Mouse (Mus musculus) liver, embryonic 13.5 days (tissue): ENCODE results near the gene Muc20. TPM values are rescaled to one million over a fixed set of nuclear protein-coding genes. Genes with fewer than 3 reads are reported as not detected.
A peak's percentile ranks its signal among the peaks of the same experiment; 100 is the strongest.

ENCODE experiments used
- ATAC-seq: fragments of 200-750 bp; cut with Nextera tagmentation; 2 replicates; pipeline ENCODE4 v1.8.0; 2017; ENCODE audit warnings: low read depth, mild to moderate bottlenecking, moderate number of reproducible peaks, moderate library complexity
- DNase-seq: peaks from one replicate; pipeline ENCODE4 v3.0.0; 2022
- H3K27ac ChIP-seq: fragments of 300-500 bp; sonication (generic); 2 replicates; pipeline ENCODE4 v1.5.1; 2015; ENCODE audit warnings: moderate library complexity, mild to moderate bottlenecking, inconsistent platforms
- H3K27me3 ChIP-seq: fragments of 300-500 bp; sonication (generic); 2 replicates; pipeline ENCODE4 v1.6.1; 2015; ENCODE audit warnings: mild to moderate bottlenecking, inconsistent platforms
- H3K36me3 ChIP-seq: fragments of 300-500 bp; sonication (generic); 2 replicates; pipeline ENCODE4 v1.6.1; 2015; ENCODE audit warnings: mild to moderate bottlenecking, inconsistent platforms
- H3K4me1 ChIP-seq: fragments of 300-500 bp; sonication (generic); replicated peaks from 2 replicates; pipeline ENCODE4 v1.6.1; 2015; ENCODE audit warnings: inconsistent platforms
- H3K4me2 ChIP-seq: fragments of 300-500 bp; sonication (generic); 2 replicates; pipeline ENCODE4 v1.6.1; 2015; ENCODE audit warnings: inconsistent platforms, mild to moderate bottlenecking, moderate library complexity
- H3K4me3 ChIP-seq: fragments of 300-500 bp; sonication (generic); replicated peaks from 2 replicates; pipeline ENCODE4 v1.5.1; 2015; ENCODE audit warnings: mild to moderate bottlenecking, inconsistent platforms
- H3K9ac ChIP-seq: fragments of 300-500 bp; sonication (generic); 2 replicates; pipeline ENCODE4 v1.6.1; 2015; ENCODE audit warnings: mild to moderate bottlenecking, inconsistent platforms
- H3K9me3 ChIP-seq: fragments of 300-500 bp; sonication (generic); replicated peaks from 2 replicates; pipeline ENCODE4 v1.6.1; 2016; ENCODE audit warnings: inconsistent platforms
- WGBS: fragments of 180-500 bp; shearing (Covaris S2); methylation state at CpG from one replicate; pipeline ENCODE4 v1.1.7; 2015; ENCODE audit not compliant: insufficient replicate concordance; 5-methylcytosine and 5-hydroxymethylcytosine counted together
- polyA plus RNA-seq: library from polyadenylated mRNA; unstranded; fragments of >200 nt; fragmentation: Nextera tagmentation; extraction: Ambion mirVana; gene quantifications from 2 replicates; pipeline ENCODE4 v1.2.1, GENCODE M21; 2015

The Muc20 gene
- polyA plus RNA-seq, 1 experiment from 2014 or later = 0.05 TPM

DNA sequence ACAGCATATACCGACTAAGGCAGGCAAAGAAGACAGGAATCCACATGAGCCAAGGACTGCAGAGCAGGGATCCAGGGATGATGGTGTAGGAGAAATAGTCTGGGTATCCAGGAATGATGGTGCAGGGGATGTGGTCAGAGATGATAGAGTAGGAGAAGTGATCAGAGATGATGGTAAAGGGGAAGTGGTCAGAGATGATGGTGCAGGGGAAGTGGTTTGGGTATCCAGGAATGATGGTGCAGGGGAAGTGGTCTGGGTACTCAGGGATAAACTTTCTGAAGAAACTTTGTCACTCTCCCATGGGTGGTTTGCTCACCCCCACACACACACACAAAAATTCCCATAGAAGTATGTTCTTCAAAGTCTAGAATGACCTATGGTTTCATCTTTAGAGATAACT is 2.1 kb downstream of the Muc20 start:
- no peak overlapping the region for H3K4me3 ChIP-seq
- DNase-seq = no peak
- peaks cover 27% of the 10 kb centered on the region; the same call in 1 of the 2 replicates for H3K27me3 ChIP-seq
- no peaks in the 10 kb centered on the region for H3K4me1 ChIP-seq
- H3K9ac ChIP-seq = no peak overlapping the region
- no peak overlapping the region for H3K27ac ChIP-seq
- H3K9me3 ChIP-seq = no peaks in the 10 kb centered on the region
- H3K36me3 ChIP-seq = no peaks in the 10 kb centered on the region
- no peak for ATAC-seq
- H3K4me2 ChIP-seq = no peak overlapping the region
- 38% methylated on average over 1 of the region's 1 CpGs for WGBS

DNA sequence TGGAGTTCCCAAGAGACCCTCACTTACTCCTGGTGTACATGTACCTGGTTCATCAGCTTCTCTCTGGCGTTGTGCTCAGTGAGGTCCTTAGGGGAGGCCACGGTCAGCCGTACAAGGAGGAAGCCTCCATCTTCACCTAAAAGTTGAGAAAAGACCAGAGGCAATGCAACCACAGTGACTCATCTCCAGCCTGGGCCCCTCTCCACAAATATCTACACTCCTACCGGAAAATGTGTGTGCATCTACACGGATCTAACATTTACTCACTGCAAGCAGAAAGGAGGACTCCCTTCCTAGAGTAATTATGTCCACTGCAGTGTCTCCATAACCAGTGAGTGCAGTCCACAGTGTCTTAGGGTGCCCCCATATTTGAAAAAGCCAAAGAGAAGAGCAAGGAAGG is 7.2 kb downstream of the Muc20 start:
- Histone ChIP-seq H3K9me3 (no peaks in the 10 kb centered on the region; the same call in 1 of the 2 replicates), H3K4me2 (no peak overlapping the region), H3K27me3 (peaks cover 23% of the 10 kb centered on the region; the same call in 1 of the 2 replicates), H3K9ac (no peak overlapping the region), H3K4me3 (no peak overlapping the region), H3K27ac (no peak overlapping the region), H3K36me3 (no peaks in the 10 kb centered on the region), H3K4me1 (no peaks in the 10 kb centered on the region)
- WGBS = 59% methylated on average over 5 of the region's 5 CpGs
- no peak for ATAC-seq
- no peak for DNase-seq

DNA sequence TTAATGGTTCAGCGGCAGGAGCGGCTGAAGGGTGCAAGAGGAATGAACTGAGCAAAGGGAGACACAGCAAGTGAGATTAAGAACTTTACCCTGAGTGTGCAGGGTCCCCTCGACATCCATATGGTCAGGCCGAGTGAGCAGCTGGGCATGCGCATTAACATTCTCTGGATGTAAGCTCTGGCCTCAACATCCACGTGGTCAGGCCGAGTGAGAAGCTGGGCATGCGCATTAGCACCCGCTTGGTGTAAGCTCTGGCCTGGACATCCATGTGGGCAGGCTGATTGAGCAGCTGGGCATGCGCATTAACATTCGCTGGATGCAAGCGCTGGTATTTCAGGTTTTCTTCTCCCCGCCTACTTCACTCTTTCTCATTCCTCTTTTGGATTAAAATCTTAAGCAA is 12.4 kb downstream of the Muc20 start:
- no peak overlapping the region for H3K27ac ChIP-seq
- H3K4me1 ChIP-seq = no peaks in the 10 kb centered on the region
- no peaks in the 10 kb centered on the region; the same call in 1 of the 2 replicates for H3K9me3 ChIP-seq
- no peak overlapping the region for H3K4me3 ChIP-seq
- no peak for DNase-seq
- no peak for ATAC-seq
- WGBS = 77% methylated on average over 13 of the region's 13 CpGs
- no peaks in the 10 kb centered on the region for H3K36me3 ChIP-seq
- H3K9ac ChIP-seq = no peak overlapping the region
- H3K27me3 ChIP-seq = 0 out of 2 replicates have a peak, but pooled peaks cover 3% of the 10 kb centered on the region
- no peak overlapping the region for H3K4me2 ChIP-seq

DNA sequence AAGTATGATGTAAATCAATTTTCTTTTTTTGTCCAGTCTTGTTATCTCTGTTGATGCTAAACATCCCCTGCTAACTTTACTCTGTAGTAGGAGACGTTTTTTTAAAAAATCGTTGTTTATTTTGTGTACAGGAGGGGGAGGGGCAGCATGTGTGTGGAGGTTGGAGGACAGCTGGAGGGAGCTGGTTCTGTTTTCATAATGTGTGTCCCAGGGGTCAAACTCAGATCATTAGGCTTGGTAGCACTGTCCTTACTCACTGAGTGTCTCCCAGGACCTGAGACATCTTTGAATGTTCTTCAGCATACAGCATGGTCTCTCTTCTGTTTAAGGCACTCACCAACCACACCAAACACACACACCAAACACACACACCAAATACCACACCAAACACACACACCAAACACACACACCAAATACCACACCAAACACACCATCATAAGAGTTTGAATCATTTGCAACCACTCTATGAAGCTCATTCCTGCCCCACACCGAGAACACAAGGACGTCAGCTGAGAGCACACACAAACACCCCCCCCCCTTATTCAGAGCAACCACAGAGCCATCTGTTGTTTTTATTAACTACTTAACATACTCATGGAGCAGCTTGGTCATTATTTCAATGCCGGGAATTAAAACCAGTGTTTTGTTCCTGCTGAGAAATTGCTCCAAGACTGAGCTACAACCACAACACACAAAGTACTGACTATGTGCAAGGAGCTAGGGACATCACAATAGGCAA is 13.7 kb downstream of the Muc20 start:
- ATAC-seq = no peak
- WGBS = 40% methylated on average over 5 of the region's 5 CpGs
- no peak overlapping the region for H3K4me2 ChIP-seq
- H3K27ac ChIP-seq = no peak overlapping the region
- no peak overlapping the region for H3K9ac ChIP-seq
- no peaks in the 10 kb centered on the region; the same call in 1 of the 2 replicates for H3K9me3 ChIP-seq
- H3K27me3 ChIP-seq = peaks cover 3% of the 10 kb centered on the region; the same call in 1 of the 2 replicates
- H3K4me1 ChIP-seq = no peaks in the 10 kb centered on the region
- no peak for DNase-seq
- H3K4me3 ChIP-seq = no peak overlapping the region
- no peaks in the 10 kb centered on the region for H3K36me3 ChIP-seq

DNA sequence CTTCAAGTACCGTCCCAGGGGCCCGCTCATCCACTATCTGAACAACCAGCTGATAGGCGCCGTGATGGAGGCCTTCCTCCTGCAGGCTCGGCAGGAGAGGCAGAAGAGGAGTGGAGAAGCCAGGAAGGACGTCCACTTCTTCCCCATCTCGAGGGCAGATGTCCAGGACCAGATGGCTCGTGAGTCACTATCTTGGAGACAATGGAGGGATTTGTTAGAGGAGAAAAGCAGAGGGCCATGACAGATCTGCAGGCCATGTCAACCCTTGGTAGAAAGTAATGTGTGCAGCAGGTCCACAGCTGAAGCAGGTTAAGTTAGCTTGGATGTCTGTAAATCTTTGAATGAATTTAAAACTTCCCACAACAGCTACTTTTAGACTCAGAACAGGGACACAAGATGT is 18.3 kb downstream of the Muc20 start:
- DNase-seq (no peak), ATAC-seq (no peak)
- Histone ChIP-seq H3K9ac (no peak overlapping the region), H3K9me3 (no peaks in the 10 kb centered on the region), H3K4me2 (no peak overlapping the region), H3K36me3 (no peaks in the 10 kb centered on the region), H3K4me3 (no peak overlapping the region), H3K4me1 (no peaks in the 10 kb centered on the region), H3K27me3 (peaks cover 11% of the 10 kb centered on the region), H3K27ac (no peak overlapping the region)
- WGBS = 36% methylated on average over 8 of the region's 8 CpGs

DNA sequence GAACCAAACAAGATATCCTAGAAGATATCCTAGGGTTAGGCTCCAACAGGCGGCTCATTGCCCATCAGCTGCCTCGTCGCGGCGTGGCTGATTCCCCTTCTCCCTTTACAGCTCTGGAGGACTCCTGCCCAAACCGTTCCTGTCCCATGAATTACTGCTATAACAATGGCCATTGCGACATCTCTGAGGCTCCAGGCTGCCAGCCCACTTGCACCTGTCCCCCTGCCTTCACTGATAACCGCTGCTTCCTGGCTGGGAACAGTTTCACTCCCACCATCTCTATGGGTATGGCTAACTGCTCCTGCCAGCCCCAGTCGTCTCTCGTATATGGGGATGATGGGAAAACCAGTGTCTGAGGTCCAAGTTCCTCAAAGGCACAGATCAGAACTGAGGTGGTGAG is 20.6 kb downstream of the Muc20 start:
- peaks cover 11% of the 10 kb centered on the region for H3K27me3 ChIP-seq
- WGBS = 43% methylated on average over 10 of the region's 10 CpGs

DNA sequence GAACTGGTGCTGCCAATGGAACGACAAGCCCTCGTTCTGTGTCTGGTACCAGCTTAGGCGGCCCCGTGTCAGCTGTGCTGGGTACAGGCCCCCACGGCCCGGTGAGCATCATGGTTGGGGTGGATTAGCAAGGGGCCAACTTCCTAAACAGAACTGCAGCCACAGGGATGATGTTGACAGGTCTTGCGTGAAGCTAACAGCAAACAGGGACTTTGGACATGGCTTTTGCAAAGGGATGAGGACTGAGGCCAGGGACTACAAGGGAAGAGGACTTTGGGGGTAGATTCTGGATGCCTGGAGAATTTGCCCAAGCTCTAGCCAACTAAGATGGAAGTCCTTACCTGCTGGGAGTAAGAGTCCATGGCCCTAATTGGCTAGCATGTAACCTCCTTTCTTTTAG is 30.3 kb downstream of the Muc20 start:
- Histone ChIP-seq H3K9ac (no peak overlapping the region), H3K4me1 (peaks cover 9% of the 10 kb centered on the region; the same call in 1 of the 2 replicates), H3K27ac (no peak overlapping the region), H3K4me2 (no peak overlapping the region), H3K9me3 (no peaks in the 10 kb centered on the region), H3K36me3 (no peaks in the 10 kb centered on the region), H3K4me3 (no peak overlapping the region), H3K27me3 (no peaks in the 10 kb centered on the region)
- ATAC-seq (peak; percentile 58; the same call in 1 of the 2 replicates), DNase-seq (no peak)
- 78% methylated on average over 7 of the region's 7 CpGs for WGBS

More for the DNA sequence above, 20.6 kb downstream of the Muc20 start:
- Histone ChIP-seq H3K4me3 (no peak overlapping the region), H3K4me1 (no peaks in the 10 kb centered on the region), H3K9me3 (no peaks in the 10 kb centered on the region), H3K27ac (no peak overlapping the region), H3K4me2 (no peak overlapping the region), H3K36me3 (no peaks in the 10 kb centered on the region), H3K9ac (no peak overlapping the region)
- ATAC-seq = no peak
- no peak for DNase-seq

DNA sequence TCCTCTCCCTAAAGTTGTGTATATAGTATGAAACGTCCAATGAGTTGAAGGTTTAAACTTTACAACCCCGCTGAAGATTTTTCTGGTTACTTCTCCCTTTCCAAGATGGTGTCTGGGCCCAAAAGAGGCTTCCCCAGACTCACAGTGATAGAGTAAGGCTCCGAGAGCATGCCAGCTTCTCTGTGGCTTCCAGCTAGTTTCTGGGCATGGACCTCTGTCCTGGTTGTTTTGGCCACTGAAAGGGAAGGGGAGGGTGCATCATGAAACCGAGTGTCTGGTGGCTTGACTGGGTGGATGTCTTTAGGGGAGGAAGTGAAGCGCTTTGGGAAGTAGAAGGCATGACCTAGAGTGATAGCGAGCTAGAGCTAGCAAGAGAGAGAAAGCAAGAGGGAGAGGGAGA is 32.3 kb downstream of the Muc20 start:
- DNase-seq (no peak), ATAC-seq (no peak)
- Histone ChIP-seq H3K4me2 (no peak overlapping the region), H3K27ac (no peak overlapping the region), H3K4me3 (no peak overlapping the region), H3K9me3 (no peaks in the 10 kb centered on the region), H3K36me3 (no peaks in the 10 kb centered on the region), H3K9ac (no peak overlapping the region), H3K27me3 (no peaks in the 10 kb centered on the region), H3K4me1 (peaks cover 9% of the 10 kb centered on the region; the same call in 1 of the 2 replicates)
- WGBS = 41% methylated on average over 6 of the region's 6 CpGs

DNA sequence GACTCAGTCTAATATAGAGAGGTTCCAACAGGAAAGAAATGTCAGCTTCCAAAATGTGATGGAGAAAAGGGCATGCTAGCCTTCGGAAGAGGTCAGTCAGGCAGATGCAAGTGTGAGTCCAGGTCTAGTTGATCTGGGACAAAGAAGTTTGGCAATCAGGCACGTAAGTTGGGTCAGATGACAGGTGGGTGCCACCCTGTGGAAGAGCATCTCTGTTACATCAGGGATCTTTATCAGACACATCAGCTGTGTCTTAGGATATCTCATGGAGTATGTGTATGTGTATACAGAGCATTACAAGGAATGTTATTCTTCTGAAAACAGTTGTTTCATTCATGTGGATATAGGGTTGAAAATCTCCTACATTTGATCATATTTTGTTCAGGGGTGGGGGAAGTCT is 32.7 kb downstream of the Muc20 start:
- Histone ChIP-seq H3K4me1 (peaks cover 9% of the 10 kb centered on the region; the same call in 1 of the 2 replicates), H3K27ac (no peak overlapping the region), H3K36me3 (no peaks in the 10 kb centered on the region), H3K9me3 (no peaks in the 10 kb centered on the region), H3K27me3 (no peaks in the 10 kb centered on the region), H3K4me3 (no peak overlapping the region), H3K4me2 (no peak overlapping the region), H3K9ac (no peak overlapping the region)
- no peak for DNase-seq
- ATAC-seq = no peak
- WGBS = 54% methylated on average over 2 of the region's 2 CpGs

DNA sequence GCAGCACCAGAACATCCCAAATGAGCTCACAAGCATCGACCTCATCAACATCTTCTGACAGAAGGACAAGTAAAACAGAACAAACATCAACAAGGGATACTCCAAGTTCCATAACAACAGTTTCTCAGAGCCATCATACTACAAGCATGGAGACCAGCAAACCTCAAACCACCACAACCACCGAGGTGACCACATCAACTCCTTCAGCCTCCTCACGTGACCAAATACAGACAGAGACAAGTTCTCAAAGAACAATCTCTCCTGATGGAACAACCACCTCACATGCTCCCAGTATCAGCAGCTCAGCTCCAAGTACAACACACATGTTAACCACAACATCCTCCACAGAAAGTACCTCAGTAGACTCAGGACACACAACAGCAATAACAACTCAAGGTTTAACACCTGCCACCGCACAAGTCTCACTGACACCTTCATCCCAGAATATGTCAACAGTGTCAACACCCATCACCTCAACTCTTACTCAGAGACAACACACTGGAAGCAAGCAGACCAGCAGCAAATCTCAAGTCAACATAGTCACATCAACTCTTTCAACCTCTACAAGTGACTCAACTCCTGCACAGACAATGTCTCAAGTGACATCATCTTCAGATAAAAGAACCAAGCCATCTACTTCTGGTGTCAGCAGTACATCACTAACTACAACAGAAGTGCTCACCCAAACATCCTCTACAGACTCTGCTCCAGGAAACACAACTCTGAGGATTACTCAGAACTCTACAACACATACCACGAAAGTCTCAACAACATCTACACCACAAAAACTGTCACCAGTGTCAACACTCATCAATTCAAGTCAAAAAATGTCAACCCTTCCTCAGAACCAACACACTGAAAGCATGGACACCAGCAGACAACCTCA is 46.8 kb downstream of the Muc20 start:
- Histone ChIP-seq H3K27ac (no peak overlapping the region), H3K9ac (no peak overlapping the region), H3K36me3 (no peaks in the 10 kb centered on the region), H3K4me3 (no peak overlapping the region), H3K4me1 (no peaks in the 10 kb centered on the region), H3K4me2 (no peak overlapping the region), H3K27me3 (no peaks in the 10 kb centered on the region), H3K9me3 (no peaks in the 10 kb centered on the region)
- no peak for ATAC-seq
- WGBS = 54% methylated on average over 5 of the region's 5 CpGs
- DNase-seq = no peak

DNA sequence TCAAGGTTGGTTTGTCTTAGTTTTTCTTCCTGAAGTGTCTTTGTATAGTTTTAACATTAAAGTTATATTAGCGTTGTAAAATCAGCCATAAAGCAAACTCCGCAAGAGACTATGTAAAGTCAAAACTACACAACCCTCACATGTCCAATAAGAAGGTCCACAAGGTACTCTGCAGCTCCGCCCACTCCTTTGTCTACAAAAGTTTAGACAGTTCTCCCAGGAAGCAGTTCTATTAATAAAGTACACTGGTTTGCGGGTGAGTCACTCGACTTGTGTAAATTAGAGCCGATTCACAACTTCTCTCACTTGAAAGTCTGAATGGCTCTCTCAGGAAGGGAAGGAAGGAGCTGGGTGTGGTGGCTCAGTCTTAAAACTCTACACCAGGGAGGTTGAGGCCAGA is 51.4 kb downstream of the Muc20 start:
- WGBS = 59% methylated on average over 6 of the region's 6 CpGs
- H3K27me3 ChIP-seq = no peaks in the 10 kb centered on the region
- H3K4me3 ChIP-seq = no peak overlapping the region
- no peak overlapping the region for H3K27ac ChIP-seq
- no peak overlapping the region for H3K9ac ChIP-seq
- ATAC-seq (no peak), DNase-seq (no peak)
- no peaks in the 10 kb centered on the region for H3K36me3 ChIP-seq
- H3K9me3 ChIP-seq = no peaks in the 10 kb centered on the region
- H3K4me2 ChIP-seq = no peak overlapping the region
- no peaks in the 10 kb centered on the region for H3K4me1 ChIP-seq
